Mouse (Mus musculus): Measurements from ENCODE around the gene C2.
"Not testable (repeated sequence)": the region's sequence is repeated elsewhere in the genome, so short reads cannot be mapped to it uniquely, and the experiment has no call there.

C2 gene

DNA sequence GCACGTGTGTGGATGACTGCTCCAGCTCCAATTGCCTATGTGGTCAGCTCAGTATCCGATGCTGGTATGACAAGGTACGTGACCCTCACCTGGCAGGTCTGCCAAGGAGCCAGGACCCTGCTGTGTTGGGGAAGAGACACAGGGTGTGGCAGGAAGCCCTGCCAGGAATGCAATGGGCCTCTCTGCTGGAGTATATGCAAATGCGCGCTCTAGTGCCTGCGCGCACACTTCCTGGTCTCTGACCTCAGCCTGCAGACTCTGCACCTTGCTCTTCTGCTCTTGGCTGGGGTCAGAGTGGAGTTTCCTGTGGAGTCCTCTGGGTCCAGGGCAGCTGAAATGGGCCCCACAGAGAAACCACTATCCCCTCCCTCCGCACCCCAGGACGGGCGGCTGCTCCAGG, 12.9 kb upstream of the C2 start:
- DNase-seq = no peak

DNA sequence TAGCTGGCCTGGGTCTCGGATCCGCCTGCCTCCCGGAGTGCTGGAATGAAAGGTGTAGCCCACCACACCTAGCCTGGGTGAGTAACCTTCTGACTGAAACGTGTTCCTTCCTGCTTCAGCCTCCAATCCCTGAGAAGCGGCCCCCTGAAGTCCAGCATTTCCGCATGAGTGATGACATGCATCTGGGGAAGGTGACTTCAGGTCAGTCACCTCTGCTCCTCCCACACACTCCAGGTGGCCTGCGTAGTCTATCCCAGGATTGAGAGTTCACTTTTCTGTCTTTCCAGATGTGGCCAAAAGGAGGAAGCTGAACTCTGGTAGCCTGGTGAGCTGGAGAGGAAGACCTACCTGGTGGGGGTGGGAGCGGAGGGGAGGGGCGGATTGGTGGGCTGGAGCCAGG, 4.8 kb upstream of the C2 start:
- no peak for DNase-seq

DNA sequence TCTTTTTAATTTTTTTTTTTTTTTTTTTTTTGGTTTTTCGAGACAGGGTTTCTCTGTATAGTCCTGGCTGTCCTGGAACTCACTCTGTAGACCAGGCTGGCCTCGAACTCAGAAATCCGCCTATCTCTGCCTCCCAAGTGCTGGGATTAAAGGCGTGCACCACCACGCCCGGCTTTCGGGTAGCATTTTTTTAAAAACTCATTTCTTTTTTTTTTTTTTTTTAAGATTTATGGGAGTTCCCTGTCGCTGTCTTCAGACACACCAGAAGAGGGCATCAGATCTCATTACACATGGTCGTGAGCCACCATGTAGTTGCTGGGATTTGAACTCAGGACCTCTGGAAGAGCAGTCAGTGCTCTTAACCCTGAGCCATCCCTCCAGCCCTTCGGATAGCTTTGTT, 3.9 kb upstream of the C2 start:
- DNase-seq = not testable (repeated sequence)

DNA sequence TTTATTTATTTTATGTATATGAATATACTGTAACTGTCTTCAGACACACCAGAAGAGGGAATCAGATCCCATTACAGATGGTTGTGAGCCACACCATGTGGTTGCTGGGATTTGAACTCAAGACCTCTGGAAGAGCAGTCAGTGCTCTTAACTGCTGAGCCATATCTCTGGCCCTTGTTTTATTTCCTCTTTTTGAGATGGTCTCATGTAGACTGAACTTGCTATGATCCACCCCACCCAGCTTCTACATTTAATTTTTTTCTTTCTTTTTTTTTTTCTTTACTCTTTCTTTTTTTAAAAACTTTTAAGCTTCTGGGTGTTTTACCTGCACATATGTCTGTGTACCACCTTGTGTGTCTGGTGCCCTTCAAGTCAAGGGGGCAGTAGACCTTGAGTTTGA, 2.8 kb upstream of the C2 start:
- not testable (repeated sequence) for DNase-seq

DNA sequence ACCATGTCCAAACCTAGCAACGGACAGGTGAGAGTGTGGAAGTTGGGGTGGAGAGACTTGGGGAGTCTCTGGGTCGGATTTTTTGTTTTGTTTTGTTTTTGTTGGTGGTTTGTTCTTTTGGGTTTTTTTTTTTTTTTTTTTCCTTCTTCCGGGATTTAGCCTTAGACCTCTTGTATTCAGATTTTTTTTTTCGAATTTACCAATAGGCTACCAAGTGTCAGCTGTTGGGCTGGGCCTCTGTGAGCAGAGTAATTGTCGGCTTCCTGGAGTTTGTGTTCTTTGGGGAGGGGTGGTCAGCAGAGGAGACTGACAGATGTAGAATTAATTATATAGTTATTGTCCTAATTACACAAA, 1.8 kb upstream of the C2 start:
- no peak for DNase-seq

DNA sequence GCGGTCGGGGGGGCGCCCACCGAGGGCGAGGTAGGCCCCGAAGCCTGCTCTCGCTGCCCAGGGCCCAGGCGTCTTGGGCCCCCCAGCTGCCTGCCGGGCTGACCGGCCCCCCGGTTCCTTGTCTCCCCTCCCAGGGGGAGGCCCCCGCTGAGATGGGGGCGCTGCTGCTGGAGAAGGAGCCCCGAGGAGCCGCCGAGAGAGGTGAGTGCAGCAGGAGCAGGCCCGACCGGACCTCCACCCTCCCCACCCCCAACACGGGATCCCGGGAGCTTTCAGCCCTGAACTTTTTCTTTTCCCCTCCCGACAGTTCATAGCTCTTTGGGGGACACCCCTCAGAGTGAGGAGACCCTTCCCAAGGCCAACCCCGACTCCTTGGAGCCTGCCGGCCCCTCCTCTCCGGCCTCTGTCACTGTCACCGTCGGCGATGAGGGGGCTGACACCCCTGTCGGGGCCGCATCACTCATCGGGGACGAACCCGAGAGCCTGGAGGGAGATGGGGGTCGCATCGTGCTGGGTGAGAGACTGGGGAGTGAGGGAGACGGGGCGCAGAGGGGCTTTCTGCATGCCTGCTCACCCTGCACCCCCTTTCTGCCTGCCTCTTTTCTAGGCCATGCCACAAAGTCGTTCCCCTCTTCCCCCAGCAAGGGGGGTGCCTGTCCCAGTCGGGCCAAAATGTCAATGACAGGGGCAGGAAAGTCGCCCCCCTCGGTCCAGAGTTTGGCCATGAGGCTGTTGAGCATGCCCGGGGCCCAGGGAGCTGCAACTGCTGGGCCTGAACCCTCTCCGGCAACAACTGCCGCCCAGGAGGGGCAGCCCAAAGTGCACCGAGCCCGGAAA, 1.2 kb upstream of the C2 start:
- peak; percentile 41 to 55 for DNase-seq

DNA sequence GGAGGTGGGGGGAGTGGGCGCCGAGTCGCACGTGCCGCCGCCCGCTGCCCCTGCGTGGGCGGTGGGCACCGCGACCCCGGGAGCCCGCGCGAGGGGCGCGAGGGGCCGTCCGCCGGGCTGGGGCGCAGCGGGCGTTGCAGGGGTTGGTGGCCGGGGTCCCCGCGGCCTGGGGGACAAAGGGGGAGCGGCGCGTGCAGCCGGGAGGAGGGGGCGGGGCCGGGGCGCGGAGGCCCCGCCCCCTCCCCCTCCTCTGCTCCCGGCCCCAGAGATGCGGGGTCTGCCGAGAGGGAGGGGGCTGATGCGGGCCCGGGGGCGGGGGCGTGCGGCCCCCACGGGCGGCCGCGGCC, 614 bp upstream of the C2 start:
- no peak for DNase-seq

DNA sequence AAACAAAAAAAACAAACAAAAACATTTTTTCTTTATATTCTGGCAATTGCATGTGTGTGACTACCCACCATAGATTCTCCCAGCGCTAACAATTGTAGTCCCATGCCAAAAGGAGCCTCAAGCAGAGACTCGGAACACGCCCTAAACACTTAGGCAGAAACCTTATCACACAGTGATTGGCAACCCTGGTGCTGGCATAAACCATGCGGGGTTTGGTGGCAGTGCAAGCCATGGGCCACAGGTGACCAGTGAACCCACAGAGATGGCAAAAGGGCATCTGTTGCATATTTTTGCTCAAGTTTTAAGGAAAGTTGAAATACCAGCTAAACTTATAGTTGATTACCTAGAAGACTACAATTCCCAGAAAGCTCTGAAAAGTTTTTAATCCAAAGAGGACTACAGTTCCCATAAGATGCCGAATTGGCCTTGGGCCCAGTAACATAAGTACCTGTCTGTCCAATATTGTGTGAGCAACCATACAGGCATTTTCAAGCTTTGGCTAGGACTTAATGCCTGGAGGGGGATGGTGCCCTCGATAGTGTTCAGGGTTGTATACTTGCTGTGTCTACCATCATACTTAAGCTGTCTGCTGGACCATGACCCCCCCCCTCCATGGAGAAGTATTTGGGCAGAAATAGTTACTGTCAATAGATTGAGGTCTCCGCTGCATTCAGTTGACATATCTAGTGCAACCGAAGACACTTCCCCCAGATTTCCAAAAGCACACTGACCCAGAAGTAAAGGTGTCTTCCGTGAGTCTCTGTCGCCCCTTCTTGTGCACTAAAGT, 499 bp downstream of the C2 start:
- DNase-seq = no peak

DNA sequence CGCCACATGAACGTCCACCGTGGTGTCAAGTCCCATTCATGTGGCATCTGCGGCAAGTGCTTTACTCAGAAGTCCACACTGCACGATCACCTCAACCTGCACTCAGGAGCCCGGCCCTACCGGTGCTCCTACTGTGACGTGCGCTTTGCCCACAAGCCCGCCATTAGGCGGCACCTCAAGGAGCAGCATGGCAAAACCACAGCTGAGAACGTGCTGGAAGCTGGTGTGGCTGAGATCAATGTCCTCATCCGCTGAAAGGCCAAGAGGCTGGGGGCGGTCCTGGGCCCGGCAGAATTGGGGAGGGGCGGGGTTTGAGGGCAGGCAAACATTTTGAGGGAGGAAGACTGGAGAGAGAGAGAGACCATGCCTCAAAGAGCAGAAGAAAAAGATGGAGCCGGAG, 1.7 kb downstream of the C2 start:
- DNase-seq = no peak

DNA sequence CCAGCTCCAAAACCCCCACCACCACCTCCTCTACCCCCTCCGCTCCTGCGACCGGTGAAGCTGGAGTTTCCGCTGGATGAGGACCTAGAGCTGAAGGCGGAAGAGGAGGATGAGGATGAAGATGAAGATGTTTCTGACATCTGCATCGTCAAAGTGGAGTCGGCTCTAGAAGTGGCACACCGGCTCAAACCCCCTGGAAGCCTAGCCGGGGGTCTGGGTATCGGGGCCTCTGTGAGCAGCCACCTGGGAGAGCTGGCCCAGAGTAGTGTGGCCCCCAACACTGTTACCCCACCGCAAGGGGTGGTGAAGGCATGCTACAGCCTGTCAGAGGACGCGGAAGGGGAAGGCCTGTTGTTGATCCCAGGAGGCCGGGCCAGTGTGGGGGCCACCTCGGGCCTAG, 2.3 kb downstream of the C2 start:
- DNase-seq = no peak

DNA sequence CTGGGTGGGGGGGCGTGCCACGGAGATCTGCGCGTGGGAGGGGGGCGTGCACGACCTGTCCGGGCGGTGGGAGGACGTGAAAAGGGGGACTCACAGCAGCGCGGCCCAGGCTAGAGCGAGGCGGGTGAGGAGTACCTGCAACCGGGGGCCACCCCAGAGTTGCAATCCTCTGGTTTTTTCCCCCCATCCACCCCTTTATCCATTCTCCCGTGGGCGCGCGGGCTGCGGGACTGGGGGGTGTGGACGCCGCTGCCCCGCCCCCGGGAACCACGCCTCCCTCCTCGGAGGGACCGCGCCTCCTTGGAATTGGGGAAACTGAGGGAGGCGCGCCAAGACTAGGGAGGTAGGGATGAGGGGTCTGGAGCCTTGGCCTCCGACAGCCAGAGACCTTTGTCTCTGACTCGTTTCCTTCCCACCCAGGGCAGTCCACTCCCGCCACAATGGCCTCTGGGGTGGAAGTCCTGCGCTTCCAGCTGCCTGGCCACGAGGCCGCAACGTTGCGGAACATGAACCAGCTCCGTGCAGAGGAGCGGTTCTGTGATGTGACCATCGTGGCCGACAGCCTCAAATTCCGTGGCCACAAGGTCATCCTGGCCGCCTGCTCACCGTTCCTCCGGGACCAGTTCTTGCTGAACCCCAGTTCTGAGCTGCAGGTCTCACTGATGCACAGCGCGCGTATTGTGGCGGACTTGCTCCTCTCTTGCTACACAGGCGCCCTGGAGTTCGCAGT, 3.1 kb downstream of the C2 start:
- peak in 1 of 2 experiments; percentile 56 for DNase-seq

DNA sequence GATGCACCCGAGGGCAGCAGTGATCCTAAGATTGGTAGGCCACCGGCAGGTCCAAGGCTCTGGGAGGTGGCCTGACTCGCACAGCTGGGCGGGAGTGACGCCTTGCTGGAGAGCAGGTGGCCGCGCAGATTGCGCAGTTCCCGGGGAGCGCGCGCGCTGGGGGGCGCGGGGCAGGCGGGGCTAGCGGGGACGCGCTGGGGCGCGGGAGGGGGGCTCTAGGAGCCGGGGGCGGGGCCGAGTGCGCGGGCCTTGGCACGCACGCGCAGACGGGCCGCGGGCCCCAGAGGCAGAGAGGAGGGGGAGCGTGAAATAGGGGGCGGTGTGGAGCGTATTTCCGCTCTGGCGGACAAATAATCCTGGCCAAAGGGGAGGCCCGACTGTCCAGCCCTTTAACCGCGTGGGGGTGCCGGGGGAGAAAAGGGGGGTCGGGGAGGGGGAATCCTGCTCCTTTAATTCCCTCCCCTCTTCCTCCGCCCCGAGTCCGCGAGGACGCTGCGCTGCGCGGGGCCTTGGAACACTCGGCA, 3.9 kb downstream of the C2 start:
- peak; percentile 90 to 94 for DNase-seq

DNA sequence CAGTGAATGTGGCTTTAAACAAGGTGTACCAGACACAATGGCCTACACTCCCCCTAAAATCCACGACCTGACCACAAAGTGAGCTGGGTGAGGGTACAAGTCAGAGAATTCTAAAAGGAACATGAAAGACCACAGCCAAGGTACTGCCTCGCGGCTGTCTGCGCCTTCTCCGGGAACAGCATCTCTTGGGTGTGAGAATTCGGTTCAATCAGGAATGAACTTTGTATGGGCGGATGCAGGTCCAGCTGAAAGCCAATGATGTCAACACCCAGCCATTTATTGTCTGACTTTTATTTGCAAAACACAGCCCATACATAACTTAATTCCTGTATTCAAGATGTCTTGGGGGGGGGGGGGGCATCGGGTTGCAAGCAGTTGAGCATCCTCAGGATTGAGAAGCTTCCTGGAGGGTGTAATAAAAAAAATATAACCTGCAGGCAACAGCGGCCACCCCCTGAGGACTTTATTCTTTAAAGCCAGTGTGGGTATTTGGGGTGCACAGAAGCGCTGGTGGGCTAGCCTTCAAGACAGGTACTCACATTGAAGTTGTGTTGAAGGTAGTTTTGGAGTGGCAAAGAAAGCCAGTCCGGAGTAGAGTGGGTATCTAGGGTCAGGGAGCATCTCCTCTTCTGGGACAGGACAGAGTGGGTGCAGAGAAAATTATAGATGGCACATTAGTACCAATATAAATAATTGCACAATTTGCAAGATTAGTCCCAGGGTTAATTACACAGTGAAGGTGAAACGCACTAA, 4.8 kb downstream of the C2 start:
- no peak for DNase-seq

DNA sequence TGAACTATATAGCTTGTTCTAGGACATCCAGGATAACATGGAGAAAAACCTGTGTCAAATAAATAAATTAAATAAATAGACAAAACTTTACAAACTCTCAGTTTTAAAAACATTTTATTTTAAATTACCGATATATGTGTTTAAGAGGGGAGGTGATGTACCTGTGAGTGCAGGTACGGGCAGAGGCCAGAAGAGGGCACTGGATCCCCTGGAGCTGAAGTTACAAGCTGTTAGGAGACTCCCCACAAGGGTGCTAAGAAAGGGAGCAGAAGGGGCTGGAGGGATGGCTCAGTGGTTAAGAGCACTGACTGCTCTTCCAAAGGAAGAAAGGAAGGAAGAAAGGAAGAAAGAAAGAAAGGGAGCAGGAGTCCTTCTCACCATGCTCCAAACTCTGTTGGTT, 6.7 kb downstream of the C2 start:
- DNase-seq = no peak

DNA sequence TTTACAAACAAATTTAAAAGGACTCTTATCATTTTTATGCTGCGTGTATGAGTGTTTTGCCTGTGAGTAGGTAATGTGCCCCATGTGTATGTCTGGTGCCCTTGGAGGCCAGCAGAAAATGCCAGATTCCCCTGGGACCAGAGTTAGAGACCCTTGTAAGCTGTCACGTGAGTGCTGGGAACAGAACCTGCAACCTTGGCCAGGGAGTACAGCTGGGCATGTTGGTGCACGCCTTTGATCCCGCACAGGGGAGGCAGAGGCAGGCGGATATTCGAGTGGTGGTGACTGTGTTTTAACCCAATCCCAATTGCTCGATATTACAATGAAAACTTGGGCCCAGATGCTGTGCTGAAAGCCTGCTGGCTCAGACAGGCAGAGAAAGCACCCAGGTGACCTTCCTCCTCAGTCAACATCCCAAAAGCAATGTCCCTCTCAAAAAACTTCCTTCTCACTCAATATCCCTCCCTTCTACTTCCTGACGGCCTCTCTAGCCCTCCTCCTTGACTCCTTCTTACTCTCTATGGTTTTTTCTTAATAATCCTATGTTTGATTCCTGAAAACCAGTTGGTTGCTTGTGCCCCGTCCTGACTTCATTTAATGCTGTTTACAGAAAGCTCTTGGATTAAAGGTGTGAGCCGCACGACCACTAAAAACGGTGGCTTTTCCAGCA, 7.9 kb downstream of the C2 start:
- no peak for DNase-seq

DNA sequence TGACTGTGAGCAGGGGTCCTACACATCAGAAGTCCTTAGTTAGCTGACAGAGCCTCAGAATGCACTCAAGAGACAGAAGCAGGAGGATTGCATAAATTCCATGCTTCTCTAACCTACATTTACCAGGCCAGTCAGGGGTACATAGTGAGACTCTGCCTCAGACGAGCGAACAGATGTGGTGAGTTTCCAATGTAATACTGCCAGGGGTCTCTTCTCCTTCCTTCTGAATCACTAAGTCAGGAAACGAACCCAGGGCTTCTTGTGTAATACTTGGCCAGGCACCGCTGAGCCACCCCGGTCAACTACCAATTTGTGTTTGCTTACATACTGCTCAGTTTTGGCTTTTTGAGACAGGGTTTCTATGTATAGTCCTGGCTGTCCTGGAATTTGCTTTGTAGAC, 10.1 kb downstream of the C2 start:
- no peak for DNase-seq

DNA sequence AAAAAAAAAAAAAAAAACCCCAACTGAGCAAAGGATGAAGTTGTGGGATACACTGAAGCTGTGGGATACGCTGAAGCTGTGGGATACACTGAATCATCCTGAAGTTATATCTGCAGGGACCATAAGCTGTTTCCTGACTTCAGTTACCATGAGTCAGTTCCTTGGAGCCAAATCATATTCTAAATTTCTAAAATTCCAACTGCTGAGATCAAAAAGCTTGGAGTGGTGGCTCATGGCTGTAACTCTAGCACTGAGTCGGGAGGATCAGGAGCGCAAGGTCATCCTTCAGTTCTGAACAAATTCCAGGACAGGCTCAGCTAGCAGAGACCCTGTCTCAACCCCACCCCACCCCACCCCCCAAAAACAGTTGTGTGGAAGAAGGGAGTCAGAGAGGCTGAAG, 12.4 kb downstream of the C2 start:
- no peak for DNase-seq

DNA sequence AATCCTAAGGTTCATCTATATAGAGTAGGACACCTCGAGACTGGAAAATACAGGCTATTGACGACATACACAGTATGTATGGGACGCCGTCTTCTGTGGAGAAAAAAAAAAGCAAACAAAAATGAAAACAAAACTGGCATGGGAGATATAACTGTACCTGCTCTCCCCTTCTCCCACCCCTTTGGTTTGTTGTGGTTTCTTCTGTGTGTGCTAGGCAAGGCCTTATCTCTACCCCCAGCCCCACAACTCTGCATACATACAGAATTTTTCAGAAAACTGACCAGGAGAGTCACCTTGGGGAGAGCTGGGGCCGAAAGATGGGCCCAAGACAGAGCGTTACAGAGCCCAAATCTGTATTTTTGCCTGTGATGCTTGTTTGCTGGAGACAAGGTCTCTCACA, 13.4 kb downstream of the C2 start:
- DNase-seq = no peak

DNA sequence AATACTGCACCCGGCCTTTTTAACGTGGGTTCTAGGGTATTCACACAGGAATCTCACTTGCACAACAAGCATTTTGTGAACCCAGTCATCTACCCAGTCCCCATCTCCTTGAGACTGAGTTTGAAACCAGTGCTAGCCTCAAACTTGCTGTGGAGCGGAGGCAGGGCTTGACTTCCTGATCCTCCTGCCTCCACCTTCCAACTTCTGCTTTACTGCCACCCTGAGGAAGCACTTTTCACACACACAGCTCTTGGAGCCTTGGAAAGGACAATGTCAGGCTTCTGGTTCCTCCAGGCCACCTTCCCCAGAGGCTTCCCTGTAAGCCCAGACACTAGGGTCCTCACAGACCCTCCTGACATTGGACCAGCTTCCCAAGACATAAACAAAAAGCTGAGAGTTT, 14.7 kb downstream of the C2 start:
- DNase-seq = no peak

DNA sequence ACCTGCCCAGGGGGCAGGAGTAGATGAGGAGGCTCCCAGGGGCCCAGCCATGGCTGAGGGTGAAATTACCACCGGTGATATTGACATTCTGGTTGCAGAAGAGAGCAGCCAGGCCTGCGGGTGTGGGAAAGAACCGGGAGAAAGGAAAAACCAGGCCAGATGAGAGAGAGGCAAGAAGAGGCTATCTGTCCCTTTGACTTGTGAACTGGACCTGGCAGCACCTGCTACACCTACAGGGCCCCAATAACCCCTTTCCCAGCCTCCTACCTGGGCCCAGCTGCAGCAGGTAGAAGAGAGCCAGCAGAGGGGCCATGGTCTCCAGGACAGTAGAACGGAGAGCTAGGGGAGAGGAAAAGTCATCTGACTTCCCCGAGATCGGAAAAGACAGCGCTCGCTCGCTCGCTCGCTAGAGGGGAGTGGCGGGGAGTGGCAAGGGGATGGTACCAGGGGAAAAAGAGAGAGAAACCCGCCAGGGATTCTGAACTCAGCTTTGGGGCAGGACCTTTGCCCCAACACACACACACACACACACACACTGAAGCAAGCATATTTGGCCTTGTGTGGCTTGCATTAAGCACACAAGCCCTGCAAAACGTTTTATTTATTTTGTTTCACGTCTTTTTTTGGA, 16.3 kb downstream of the C2 start, which contains the start of gene Gm20547:
Gene Gm20547, minus strand, starts transcription at position 360 of the 628 bp plus-strand sequence.
- DNase-seq = no peak

DNA sequence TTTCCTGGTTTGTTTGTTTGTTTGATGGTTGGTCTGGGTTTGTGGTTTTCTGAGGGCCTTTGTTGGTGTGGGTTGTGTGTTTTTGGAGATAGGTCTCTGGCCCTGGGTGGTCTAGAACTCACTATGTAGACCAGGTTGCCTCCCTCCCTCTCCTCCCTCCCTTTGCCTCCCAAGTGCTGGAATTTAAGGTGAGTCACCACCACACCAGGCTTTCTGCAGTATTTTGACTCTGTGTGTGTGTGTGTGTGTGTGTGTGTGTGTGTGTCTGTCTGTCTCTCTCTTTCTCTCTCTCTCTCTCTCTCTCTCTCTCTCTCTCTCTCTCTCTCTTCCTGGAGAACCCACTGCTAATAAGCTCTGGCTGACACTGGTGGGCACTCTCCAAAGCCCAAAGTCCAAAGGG, 16.9 kb downstream of the C2 start:
- DNase-seq = no peak

All from spleen, adult 18-20 months (tissue).